Mouse (Mus musculus) thymus, adult 2 months (tissue): ENCODE results near the gene Ear14. TPM values are rescaled to one million over a fixed set of nuclear protein-coding genes. Genes with fewer than 3 reads are reported as not detected.
"Not testable (repeated sequence)": the region's sequence is repeated elsewhere in the genome, so short reads cannot be mapped to it uniquely, and the experiment has no call there.

Experiments used
- DNase-seq: peaks from one replicate; pipeline ENCODE4 v3.0.0; 2021
- H3K27ac ChIP-seq: fragments of 200-500 bp; 2 replicates; pipeline ENCODE4 v1.5.1; 2012; ENCODE audit warnings: low read length, control low read depth; ENCODE audit not compliant: control insufficient read depth, insufficient read depth
- H3K27me3 ChIP-seq: fragments of 200-500 bp; 2 replicates; pipeline ENCODE4 v1.6.1; 2012; ENCODE audit warnings: mild to moderate bottlenecking, low read length, moderate library complexity, mixed read lengths; ENCODE audit not compliant: control insufficient read depth, insufficient read depth
- H3K36me3 ChIP-seq: fragments of 200-500 bp; 2 replicates; pipeline ENCODE4 v1.6.1; 2012; ENCODE audit warnings: mild to moderate bottlenecking, low read length, moderate library complexity; ENCODE audit not compliant: control insufficient read depth, insufficient read depth
- H3K4me1 ChIP-seq: fragments of 200-500 bp; replicated peaks from 2 replicates; pipeline ENCODE4 v1.6.1; 2012; ENCODE audit warnings: low read length; ENCODE audit not compliant: control insufficient read depth, insufficient read depth
- H3K4me3 ChIP-seq: fragments of 200-500 bp; 2 replicates; pipeline ENCODE4 v1.5.1; 2012; ENCODE audit warnings: mild to moderate bottlenecking, low read length, control low read depth, moderate library complexity; ENCODE audit not compliant: control insufficient read depth, insufficient read depth
- CTCF ChIP-seq: fragments of 200-500 bp; IDR thresholded peaks from 2 replicates; pipeline ENCODE4 v1.5.1; 2012; ENCODE audit warnings: mild to moderate bottlenecking, control low read depth, low read length, moderate library complexity, borderline replicate concordance; ENCODE audit not compliant: control insufficient read depth, poor library complexity, insufficient read depth; ENCODE audit errors: extremely low read depth
- POLR2A ChIP-seq: fragments of 200-500 bp; IDR thresholded peaks from 2 replicates; pipeline ENCODE4 v1.6.1; 2012; ENCODE audit warnings: mild to moderate bottlenecking, low read length, control low read depth, moderate library complexity; ENCODE audit not compliant: control insufficient read depth, poor library complexity, insufficient read depth; ENCODE audit errors: extremely low read depth
- WGBS: fragments of 180-500 bp; shearing (Covaris S2); methylation state at CpG from one replicate; pipeline ENCODE4 v1.1.7; 2018; 5-methylcytosine and 5-hydroxymethylcytosine counted together
- polyA plus RNA-seq: library from polyadenylated mRNA; depleted of rRNA; stranded (reverse); fragments of >200 nt; gene quantifications from 2 replicates; pipeline ENCODE4 v1.2.3, GENCODE M21; 2012; rRNA removed

Ear14 gene
- polyA plus RNA-seq, result not detected in 2 replicates

GRCm38 (mm10) chr14:51203115-51203514 lies at the start of gene Ear14:
Gene Ear14, plus strand, starts transcription at chr14:51203391.
- Histone ChIP-seq H3K27me3 (no peaks in the 10 kb centered on the region), H3K4me3 (no peak within 1 kb of the TSS), H3K27ac (no peak within 1 kb of the TSS), H3K4me1 (no peaks in the 10 kb centered on the region), H3K36me3 (no peaks in the 10 kb centered on the region)
- TF ChIP-seq CTCF, result no peak
- TF ChIP-seq POLR2A, result no peak
- no peak for DNase-seq
- 95% methylated on average over 2 of the region's 2 CpGs for WGBS

GRCm38 (mm10) chr14:51156056-51156735 lies 47.0 kb upstream of the Ear14 start:
- Histone ChIP-seq H3K4me3 (no peak overlapping the region), H3K27ac (no peak overlapping the region), H3K4me1 (no peaks in the 10 kb centered on the region), H3K27me3 (no peaks in the 10 kb centered on the region), H3K36me3 (no peaks in the 10 kb centered on the region)
- DNase-seq, result no peak
- TF ChIP-seq CTCF, result no peak
- no peak for TF ChIP-seq POLR2A
- 89% methylated on average over 5 of the region's 5 CpGs for WGBS

GRCm38 (mm10) chr14:51156736-51157068 lies 46.5 kb upstream of the Ear14 start:
- Histone ChIP-seq H3K27me3 (no peaks in the 10 kb centered on the region), H3K36me3 (no peaks in the 10 kb centered on the region), H3K4me1 (no peaks in the 10 kb centered on the region), H3K4me3 (no peak overlapping the region), H3K27ac (no peak overlapping the region)
- TF ChIP-seq POLR2A (no peak), CTCF (no peak)
- 41% methylated on average over 4 of the region's 4 CpGs for WGBS
- no peak for DNase-seq

- H3K27me3 ChIP-seq, result no peaks in the 10 kb centered on the region
- no peak overlapping the region for H3K27ac ChIP-seq
- no peak for TF ChIP-seq CTCF
- no peak for TF ChIP-seq POLR2A
- H3K4me3 ChIP-seq, result no peak overlapping the region
- 88% methylated on average over 1 of the region's 1 CpGs for WGBS
- no peaks in the 10 kb centered on the region for H3K36me3 ChIP-seq
- DNase-seq, result no peak
- H3K4me1 ChIP-seq, result no peaks in the 10 kb centered on the region
Observed at GRCm38 (mm10) chr14:51157072-51157471, 46.1 kb upstream of the Ear14 start.

- not testable (repeated sequence) for H3K27me3 ChIP-seq, H3K4me3 ChIP-seq, H3K27ac ChIP-seq, H3K4me1 ChIP-seq, H3K36me3 ChIP-seq, DNase-seq
- WGBS, result 99% methylated on average over 3 of the region's 3 CpGs
Observed at GRCm38 (mm10) chr14:51161976-51162375, 41.2 kb upstream of the Ear14 start, which contains the start of gene Rnase2b. Gene Rnase2b, plus strand, starts transcription at chr14:51162260.

GRCm38 (mm10) chr14:51163323-51163722 lies 39.9 kb upstream of the Ear14 start:
- not testable (repeated sequence) for H3K27me3 ChIP-seq, H3K4me3 ChIP-seq, H3K4me1 ChIP-seq, H3K36me3 ChIP-seq, DNase-seq, H3K27ac ChIP-seq
- 68% methylated on average over 6 of the region's 6 CpGs for WGBS

- Histone ChIP-seq H3K36me3 (no peaks in the 10 kb centered on the region), H3K4me3 (no peak overlapping the region), H3K27me3 (no peaks in the 10 kb centered on the region), H3K27ac (no peak overlapping the region), H3K4me1 (no peaks in the 10 kb centered on the region)
- TF ChIP-seq CTCF, result no peak
- no peak for TF ChIP-seq POLR2A
- DNase-seq, result no peak
- 100% methylated on average over 1 of the region's 1 CpGs for WGBS
Observed at GRCm38 (mm10) chr14:51165435-51165834, 37.8 kb upstream of the Ear14 start.
